Mouse (Mus musculus): ENCODE measurements around the gene Crebbp. TPM values are rescaled to one million over a fixed set of nuclear protein-coding genes. Genes with fewer than 3 reads are reported as not detected.

The Crebbp gene
- polyA plus RNA-seq, 1 experiment = 8.2 TPM

DNA sequence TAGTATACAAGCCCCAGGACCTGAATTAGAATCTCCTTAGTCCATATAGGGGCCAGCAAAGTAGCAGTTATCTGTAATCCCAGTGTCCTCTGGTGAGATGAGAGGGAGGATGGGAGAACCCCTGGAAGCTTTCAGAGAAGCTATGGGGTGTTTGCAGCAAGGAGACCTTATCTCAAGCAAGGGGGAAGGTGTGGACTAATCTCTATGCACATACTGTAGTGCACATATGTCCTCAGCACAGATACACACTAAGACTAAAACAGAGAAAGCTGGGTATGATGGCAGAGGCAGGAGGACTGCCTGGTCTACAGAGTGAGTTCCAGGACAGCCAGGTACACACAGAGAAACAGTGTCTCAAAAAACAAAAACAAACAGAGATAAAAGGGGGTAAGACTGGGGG lies 21.8 kb upstream of the Crebbp start:
- no peaks in the 10 kb centered on the region for H3K27me3 ChIP-seq (ENCODE audit: control insufficient read depth, insufficient read depth, insufficient read length)
- no peaks in the 10 kb centered on the region for H3K79me3 ChIP-seq (ENCODE audit: low read depth)
- no peak overlapping the region for H3ac ChIP-seq (ENCODE audit: control insufficient read depth, insufficient read length, low read depth)
- no peaks in the 10 kb centered on the region for H3K36me3 ChIP-seq (ENCODE audit: control insufficient read depth, insufficient read depth)
- no peak overlapping the region for H3K4me3 ChIP-seq (ENCODE audit: insufficient read depth, poor library complexity, severe bottlenecking)
- TF ChIP-seq MAX (IDR thresholded peaks at IDR 0.05) = no peak
- TF ChIP-seq MYOG (IDR thresholded peaks at IDR 0.05; ENCODE audit: control insufficient read depth, extremely low read depth, insufficient read length) = no peak
- no peak for TF ChIP-seq CEBPB (IDR thresholded peaks at IDR 0.05; ENCODE audit: low read depth)
- TF ChIP-seq USF1 (IDR thresholded peaks at IDR 0.05; ENCODE audit: low read depth) = no peak
- no peak for TF ChIP-seq MYOD1 (IDR thresholded peaks at IDR 0.05; ENCODE audit: control insufficient read depth, insufficient read length, low read depth)
- no peak for TF ChIP-seq CTCF (IDR thresholded peaks at IDR 0.05; ENCODE audit: control insufficient read depth, insufficient read depth, insufficient read length)
- TF ChIP-seq FOSL1 (IDR thresholded peaks at IDR 0.05; ENCODE audit: insufficient read depth, low read length, poor library complexity, severe bottlenecking) = no peak
- no peaks in the 10 kb centered on the region for H3K79me2 ChIP-seq (ENCODE audit: control insufficient read depth, insufficient read depth)

DNA sequence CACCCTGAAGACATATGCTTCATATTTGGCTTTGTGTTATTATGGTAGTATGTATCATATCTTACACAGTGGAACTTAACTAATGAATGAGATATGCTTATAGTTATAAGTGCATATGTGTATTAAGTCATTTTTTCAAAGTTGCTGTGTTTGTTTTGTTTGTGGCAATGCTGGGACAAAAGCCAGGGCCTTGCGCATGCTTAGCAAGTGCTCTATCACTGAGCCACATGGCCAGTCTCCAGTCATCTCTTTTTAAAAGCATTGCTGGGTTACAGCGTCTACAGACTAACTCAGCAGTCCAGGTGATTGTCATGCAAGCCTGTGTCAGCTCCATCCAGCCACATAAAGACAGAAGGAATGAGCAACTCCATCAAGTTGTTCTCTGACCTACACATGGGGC lies 12.0 kb upstream of the Crebbp start:
- H3K79me2 ChIP-seq (ENCODE audit: control insufficient read depth, insufficient read depth) = no peaks in the 10 kb centered on the region
- no peak overlapping the region for H3ac ChIP-seq (ENCODE audit: control insufficient read depth, insufficient read length, low read depth)
- H3K27me3 ChIP-seq (ENCODE audit: control insufficient read depth, insufficient read depth, insufficient read length) = no peaks in the 10 kb centered on the region
- H3K36me3 ChIP-seq (ENCODE audit: control insufficient read depth, insufficient read depth) = no peaks in the 10 kb centered on the region
- no peaks in the 10 kb centered on the region for H3K79me3 ChIP-seq (ENCODE audit: low read depth)
- H3K4me3 ChIP-seq (ENCODE audit: insufficient read depth, poor library complexity, severe bottlenecking) = no peak overlapping the region
- no peak for TF ChIP-seq USF1 (IDR thresholded peaks at IDR 0.05; ENCODE audit: low read depth)

DNA sequence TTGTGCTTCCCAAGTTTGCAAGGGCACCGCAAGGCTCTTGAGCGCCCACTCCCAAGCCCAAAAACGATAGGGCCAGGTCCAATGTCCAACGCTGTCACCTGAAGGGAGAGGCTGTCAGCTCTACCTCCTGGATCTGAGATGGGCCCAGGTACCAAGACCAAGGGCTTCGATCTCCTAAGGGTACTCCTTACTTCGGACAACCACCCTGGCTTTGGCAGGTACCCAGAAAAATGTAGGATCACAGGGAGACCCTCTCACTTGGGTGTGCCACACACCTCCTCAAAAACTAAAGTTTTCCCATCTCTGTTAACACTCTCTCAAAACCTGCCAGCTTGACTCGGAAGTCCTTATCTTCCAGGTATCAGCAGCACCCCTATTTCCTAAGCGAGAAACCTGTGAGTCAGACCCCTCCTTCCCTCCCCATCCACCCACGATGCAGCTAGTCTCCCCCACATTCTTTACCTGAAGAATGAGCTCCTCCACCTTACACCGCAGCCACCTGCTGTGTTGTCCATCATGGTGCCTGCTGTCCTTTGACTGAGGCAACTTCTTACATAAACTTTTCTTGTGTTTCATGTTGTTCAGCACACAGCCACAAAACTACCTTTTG lies 939 bp upstream of the Crebbp start:
- TF ChIP-seq MAX (IDR thresholded peaks at IDR 0.05) = no peak
- no peak for TF ChIP-seq USF1 (IDR thresholded peaks at IDR 0.05; ENCODE audit: low read depth)
- TF ChIP-seq CTCF (IDR thresholded peaks at IDR 0.05; ENCODE audit: control insufficient read depth, insufficient read depth, insufficient read length) = no peak
- TF ChIP-seq FOSL1 (IDR thresholded peaks at IDR 0.05; ENCODE audit: insufficient read depth, low read length, poor library complexity, severe bottlenecking) = no peak
- no peak for TF ChIP-seq MYOD1 (IDR thresholded peaks at IDR 0.05; ENCODE audit: control insufficient read depth, insufficient read length, low read depth)
- H3ac ChIP-seq (ENCODE audit: control insufficient read depth, insufficient read length, low read depth) = no peak overlapping the region
- peaks cover 36% of the 10 kb centered on the region for H3K79me2 ChIP-seq (ENCODE audit: control insufficient read depth, insufficient read depth)
- H3K27me3 ChIP-seq (ENCODE audit: control insufficient read depth, insufficient read depth, insufficient read length) = no peaks in the 10 kb centered on the region
- H3K36me3 ChIP-seq (ENCODE audit: control insufficient read depth, insufficient read depth) = no peaks in the 10 kb centered on the region
- peaks cover 32% of the 10 kb centered on the region for H3K79me3 ChIP-seq (ENCODE audit: low read depth)
- H3K4me3 ChIP-seq (ENCODE audit: insufficient read depth, poor library complexity, severe bottlenecking) = peak overlapping the region; percentile 66

DNA sequence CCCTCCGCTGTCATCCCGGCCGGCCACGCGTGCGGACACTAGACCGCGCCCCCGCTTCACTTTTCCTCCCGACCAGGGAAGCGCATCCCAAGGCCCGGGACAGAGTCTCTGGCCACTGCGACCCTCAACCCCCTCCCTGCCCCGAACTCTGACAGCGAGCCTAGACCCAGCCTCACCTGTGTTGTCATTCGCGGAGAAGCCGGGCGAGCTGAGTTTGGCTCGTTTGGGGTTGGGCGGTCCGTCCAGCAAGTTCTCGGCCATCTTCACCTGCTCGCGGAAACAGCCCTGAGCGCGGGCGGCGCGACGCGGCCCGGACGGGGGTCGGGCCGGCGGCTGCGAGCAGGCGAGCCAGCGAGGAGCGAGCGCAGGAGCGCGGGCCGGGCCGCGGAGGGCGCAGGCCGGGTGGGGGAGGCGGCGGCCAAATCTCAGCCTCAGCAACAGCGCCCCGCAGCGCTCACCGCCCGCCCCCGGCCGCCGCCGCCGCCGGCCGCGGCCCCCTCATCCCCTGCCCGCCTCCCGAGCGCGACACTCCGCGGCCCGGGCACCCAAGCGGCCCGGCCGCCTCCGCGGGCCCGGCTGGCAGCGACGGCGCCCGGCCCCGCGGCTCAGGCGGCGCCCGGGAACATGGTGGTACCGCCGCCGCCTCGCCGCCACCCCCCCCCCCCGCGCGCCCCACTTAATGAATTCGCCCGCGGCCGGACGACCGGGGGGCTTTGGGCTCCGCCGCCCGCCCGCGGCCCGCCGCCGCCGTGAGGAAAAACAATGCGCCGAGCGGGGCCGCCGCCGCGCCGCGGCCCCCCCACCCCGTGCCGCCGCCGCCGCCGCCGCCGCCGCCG lies 616 bp downstream of the Crebbp start:
- H3ac ChIP-seq (ENCODE audit: control insufficient read depth, insufficient read length, low read depth) = peak overlapping the region; percentile 75
- peak; percentile 70 for TF ChIP-seq CTCF (IDR thresholded peaks at IDR 0.05; ENCODE audit: control insufficient read depth, insufficient read depth, insufficient read length)
- TF ChIP-seq CEBPB (IDR thresholded peaks at IDR 0.05; ENCODE audit: low read depth) = no peak
- TF ChIP-seq MYOD1 (IDR thresholded peaks at IDR 0.05; ENCODE audit: control insufficient read depth, insufficient read length, low read depth) = no peak
- no peak for TF ChIP-seq MYOG (IDR thresholded peaks at IDR 0.05; ENCODE audit: control insufficient read depth, extremely low read depth, insufficient read length)
- no peak for TF ChIP-seq FOSL1 (IDR thresholded peaks at IDR 0.05; ENCODE audit: insufficient read depth, low read length, poor library complexity, severe bottlenecking)
- no peak for TF ChIP-seq MAX (IDR thresholded peaks at IDR 0.05)
- H3K4me3 ChIP-seq (ENCODE audit: insufficient read depth, poor library complexity, severe bottlenecking) = peak overlapping the region; percentile 66
- no peaks in the 10 kb centered on the region for H3K27me3 ChIP-seq (ENCODE audit: control insufficient read depth, insufficient read depth, insufficient read length)
- H3K36me3 ChIP-seq (ENCODE audit: control insufficient read depth, insufficient read depth) = peaks cover 10% of the 10 kb centered on the region
- H3K79me3 ChIP-seq (ENCODE audit: low read depth) = peaks cover 47% of the 10 kb centered on the region
- H3K79me2 ChIP-seq (ENCODE audit: control insufficient read depth, insufficient read depth) = peaks cover 51% of the 10 kb centered on the region

- no peaks in the 10 kb centered on the region for H3K27me3 ChIP-seq (ENCODE audit: control insufficient read depth, insufficient read depth, insufficient read length)
- H3K79me3 ChIP-seq (ENCODE audit: low read depth) = peaks cover 55% of the 10 kb centered on the region
- TF ChIP-seq FOSL1 (IDR thresholded peaks at IDR 0.05; ENCODE audit: insufficient read depth, low read length, poor library complexity, severe bottlenecking) (no peak), USF1 (IDR thresholded peaks at IDR 0.05; ENCODE audit: low read depth) (no peak), CEBPB (IDR thresholded peaks at IDR 0.05; ENCODE audit: low read depth) (no peak), MYOG (IDR thresholded peaks at IDR 0.05; ENCODE audit: control insufficient read depth, extremely low read depth, insufficient read length) (no peak), MAX (IDR thresholded peaks at IDR 0.05) (no peak), MYOD1 (IDR thresholded peaks at IDR 0.05; ENCODE audit: control insufficient read depth, insufficient read length, low read depth) (no peak), CTCF (IDR thresholded peaks at IDR 0.05; ENCODE audit: control insufficient read depth, insufficient read depth, insufficient read length) (no peak)
- peak overlapping the region; percentile 51 for H3ac ChIP-seq (ENCODE audit: control insufficient read depth, insufficient read length, low read depth)
- H3K4me3 ChIP-seq (ENCODE audit: insufficient read depth, poor library complexity, severe bottlenecking) = peak overlapping the region; percentile 66
- peaks cover 59% of the 10 kb centered on the region for H3K79me2 ChIP-seq (ENCODE audit: control insufficient read depth, insufficient read depth)
- H3K36me3 ChIP-seq (ENCODE audit: control insufficient read depth, insufficient read depth) = peaks cover 18% of the 10 kb centered on the region
These were observed 1.4 kb downstream of the Crebbp start for GRCm38 (mm10) chr16:4212167-4212962.
